Mouse (Mus musculus) bone marrow macrophage, adult 2 months (primary cell): Measurements from ENCODE around the gene Fkbp2.

Experiments used
- CTCF ChIP-seq: IDR thresholded peaks from 2 replicates; pipeline ENCODE4 v1.5.1; 2012; ENCODE audit warnings: low read depth, mild to moderate bottlenecking, low read length, moderate library complexity
- POLR2A ChIP-seq: IDR thresholded peaks from 2 replicates; pipeline ENCODE4 v1.6.1; 2012; ENCODE audit warnings: mild to moderate bottlenecking, low read depth, low read length, borderline replicate concordance

- TF ChIP-seq POLR2A (no peak), CTCF (no peak)
Measured at GRCm38 (mm10) chr19:6940396-6941351, 39.6 kb downstream of the Fkbp2 start.
